Mouse (Mus musculus): ENCODE measurements around the gene Cib4.

Cib4 gene

DNA sequence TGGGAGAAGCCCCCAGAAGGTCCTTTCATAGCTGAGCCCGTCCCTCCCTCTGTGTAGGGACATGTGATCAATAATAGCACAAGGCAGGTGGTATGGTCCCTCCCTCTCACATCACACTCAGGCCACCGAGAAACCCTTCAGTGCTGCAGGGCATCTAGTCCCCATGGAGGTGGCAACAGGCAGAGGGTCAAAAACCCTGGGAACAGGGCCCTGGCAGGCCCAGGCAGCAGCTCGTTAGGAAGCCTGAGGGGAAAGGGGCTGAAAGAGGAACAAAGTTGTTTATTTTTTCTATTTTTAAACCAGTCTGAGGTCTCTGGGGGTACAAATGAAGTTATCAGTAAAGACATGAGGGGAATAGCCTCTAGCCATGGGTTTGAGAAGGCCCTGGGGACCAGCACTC is 21.4 kb downstream of the Cib4 start:
- in situ Hi-C loops (cut with MboI; ENCODE audit: low pct_unique_long_range_greater_than_20kb in 1 of 2, low sequenced_read_pairs in 2 of 2, unreplicated experiment in 1 of 2): no loop called here

DNA sequence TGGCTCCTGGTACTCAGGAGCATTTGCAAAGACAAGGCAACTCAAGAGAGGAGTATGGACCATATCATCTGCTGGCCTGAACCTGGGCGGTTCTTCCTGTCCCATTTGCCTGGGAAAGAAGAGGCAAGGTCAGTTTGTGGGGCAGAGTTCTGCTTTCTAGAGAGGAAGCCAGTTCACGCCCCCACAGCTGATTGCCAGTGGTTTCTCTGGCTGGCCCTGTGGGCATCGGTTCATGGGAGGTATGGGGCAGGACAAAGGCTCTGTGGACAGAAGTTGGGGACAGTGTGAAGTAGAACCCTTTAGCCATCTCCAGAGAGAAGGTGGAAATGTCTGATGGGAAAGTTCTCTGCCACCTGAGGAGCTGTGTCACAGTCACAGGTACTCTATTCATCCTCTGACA is 22.5 kb downstream of the Cib4 start:
- in situ Hi-C loops (cut with MboI; ENCODE audit: low pct_unique_long_range_greater_than_20kb in 1 of 2, low sequenced_read_pairs in 2 of 2, unreplicated experiment in 1 of 2): no loop called here

DNA sequence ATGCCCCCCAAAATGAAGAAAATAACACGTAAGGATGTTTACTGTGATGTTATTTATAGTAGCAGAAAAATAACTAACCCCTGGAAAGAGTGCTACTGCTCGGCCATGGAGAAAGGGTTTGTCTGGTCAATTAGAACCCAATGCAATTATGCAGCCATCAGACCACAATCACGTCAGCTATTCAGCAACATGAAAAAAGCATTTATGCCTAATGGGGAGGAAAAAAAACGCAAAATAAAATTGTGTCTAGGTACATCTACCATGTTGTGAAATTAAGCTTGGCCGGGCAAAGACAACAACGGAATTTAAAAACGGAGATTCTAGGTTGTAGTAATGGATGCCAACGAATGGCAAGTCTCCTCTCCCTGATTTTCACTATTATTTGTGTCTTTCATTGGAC is 23.2 kb downstream of the Cib4 start:
- in situ Hi-C loops (cut with MboI; ENCODE audit: low pct_unique_long_range_greater_than_20kb in 1 of 2, low sequenced_read_pairs in 2 of 2, unreplicated experiment in 1 of 2): no loop called here

- in situ Hi-C loops (cut with MboI; ENCODE audit: low pct_unique_long_range_greater_than_20kb in 1 of 2, low sequenced_read_pairs in 2 of 2, unreplicated experiment in 1 of 2): no loop called here
Observed at GRCm38 (mm10) chr5:30520214-30520732, 25.4 kb downstream of the Cib4 start.

DNA sequence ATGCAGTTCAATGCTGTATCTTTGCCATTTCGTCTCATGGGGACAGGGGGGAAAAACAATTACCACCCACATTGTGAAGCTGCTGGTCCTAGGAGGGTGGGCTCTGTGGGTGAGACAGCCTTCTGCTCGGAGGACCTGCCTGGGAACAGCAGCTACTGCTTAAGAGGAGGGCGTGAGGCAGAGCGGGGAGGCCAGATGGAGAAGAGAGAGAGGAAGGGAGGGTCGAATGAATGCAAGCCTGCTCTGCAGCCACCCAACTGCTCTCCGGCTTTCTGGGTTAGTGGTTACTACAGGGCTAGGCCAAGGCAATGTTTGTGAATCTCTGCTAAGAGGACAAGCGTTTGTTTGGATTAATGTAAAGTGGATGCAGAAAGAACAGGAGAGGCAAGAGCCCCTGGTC is 26.1 kb downstream of the Cib4 start:
- in situ Hi-C loops (cut with MboI; ENCODE audit: low pct_unique_long_range_greater_than_20kb in 1 of 2, low sequenced_read_pairs in 2 of 2, unreplicated experiment in 1 of 2): loop anchor here (5.0 kb wide), 1 partner anchor 118 kb away; no protein-coding TSS in a partner anchor

DNA sequence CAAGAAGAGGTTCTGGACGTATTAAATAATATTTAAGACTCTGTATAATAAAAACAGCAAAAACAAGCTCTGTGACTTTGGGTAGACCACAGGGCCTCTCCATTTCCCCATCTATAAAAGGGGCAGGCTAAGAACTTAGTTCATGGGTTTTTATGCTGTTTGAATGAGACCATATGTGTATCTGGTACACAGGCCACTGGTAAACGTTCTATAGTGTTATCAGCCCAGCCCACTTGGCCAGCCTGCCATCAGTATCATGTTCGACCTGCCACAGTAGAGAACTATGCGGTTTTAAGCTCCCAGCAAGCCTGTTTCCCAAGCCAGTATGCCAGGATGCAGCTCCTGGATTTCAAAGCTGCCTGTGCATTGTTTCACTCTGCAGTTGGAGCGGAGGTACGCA is 27.1 kb downstream of the Cib4 start:
- in situ Hi-C loops (cut with MboI; ENCODE audit: low pct_unique_long_range_greater_than_20kb in 1 of 2, low sequenced_read_pairs in 2 of 2, unreplicated experiment in 1 of 2): loop anchor here (5.0 kb wide), 1 partner anchor 119 kb away; no protein-coding TSS in a partner anchor

GRCm38 (mm10) chr5:30518108-30518507 is 27.5 kb downstream of the Cib4 start:
- in situ Hi-C loops (cut with MboI; ENCODE audit: low pct_unique_long_range_greater_than_20kb in 1 of 2, low sequenced_read_pairs in 2 of 2, unreplicated experiment in 1 of 2): loop anchor here (5.0 kb wide), 1 partner anchor 119 kb away; no protein-coding TSS in a partner anchor

DNA sequence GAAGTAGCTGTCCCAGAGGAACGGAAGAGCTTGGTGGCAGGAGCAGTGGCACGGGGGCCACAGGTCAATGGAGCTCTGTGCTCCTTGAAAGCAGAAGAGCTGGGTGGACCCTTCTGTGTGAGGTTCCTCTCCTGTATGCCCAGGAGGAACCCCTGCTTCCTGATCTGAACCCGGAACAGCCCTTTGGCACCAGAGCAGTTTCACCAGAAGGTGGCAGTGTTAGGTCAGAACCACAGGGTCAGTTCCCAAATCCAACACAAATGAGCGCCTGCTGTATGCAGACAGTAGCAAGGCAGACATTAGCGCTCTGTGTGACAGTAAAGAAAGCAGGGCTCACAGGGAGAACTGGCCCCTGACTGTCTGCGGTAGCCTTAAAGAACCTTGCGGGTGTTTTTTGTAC is 29.3 kb downstream of the Cib4 start:
- in situ Hi-C loops (cut with MboI; ENCODE audit: low pct_unique_long_range_greater_than_20kb in 1 of 2, low sequenced_read_pairs in 2 of 2, unreplicated experiment in 1 of 2): loop anchor here (5.0 kb wide), 1 partner anchor 121 kb away; no protein-coding TSS in a partner anchor

GRCm38 (mm10) chr5:30513111-30513510 is 32.5 kb downstream of the Cib4 start:
- in situ Hi-C loops (cut with MboI; ENCODE audit: low pct_unique_long_range_greater_than_20kb in 1 of 2, low sequenced_read_pairs in 2 of 2, unreplicated experiment in 1 of 2): no loop called here

DNA sequence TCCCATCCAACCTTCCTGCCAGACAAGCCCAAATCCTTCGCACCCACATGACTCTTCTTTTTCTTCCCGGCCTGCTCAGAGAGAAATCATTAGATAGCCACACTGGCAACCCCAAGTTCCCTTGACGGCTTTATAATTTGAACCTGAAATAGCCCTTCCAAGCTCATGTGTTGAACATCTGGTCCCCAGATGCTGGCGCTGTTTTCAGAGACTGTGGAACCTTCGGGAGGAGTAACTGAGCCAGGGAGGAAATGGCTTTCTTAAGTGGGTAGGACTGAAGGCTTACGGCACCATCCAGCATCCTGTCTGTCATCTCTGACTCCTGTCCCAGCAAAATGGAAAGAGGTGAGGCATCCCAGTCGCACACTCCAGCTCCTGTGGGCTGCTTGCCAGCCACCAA is 48.3 kb downstream of the Cib4 start:
- in situ Hi-C loops (cut with MboI; ENCODE audit: low pct_unique_long_range_greater_than_20kb in 1 of 2, low sequenced_read_pairs in 2 of 2, unreplicated experiment in 1 of 2): no loop called here

DNA sequence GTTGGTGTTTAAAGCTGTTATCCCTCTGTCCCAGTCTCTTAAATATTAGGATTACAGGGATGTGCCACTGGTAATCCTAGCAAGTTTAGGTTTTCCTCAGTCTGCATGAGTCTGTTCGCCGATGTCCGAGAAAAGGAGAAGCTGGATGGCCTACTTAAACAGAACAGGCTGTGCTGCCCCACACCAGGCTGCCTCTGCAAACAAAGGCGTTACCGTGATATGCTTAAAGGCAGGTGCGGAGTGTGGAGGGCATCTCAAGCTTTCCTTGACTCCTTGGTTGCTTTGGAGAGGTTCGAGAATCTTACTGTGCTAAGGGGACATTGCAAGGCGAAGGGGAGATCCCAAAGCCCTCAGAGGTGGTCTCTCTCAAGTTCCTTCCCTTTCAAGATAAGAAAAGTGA is 48.8 kb downstream of the Cib4 start:
- in situ Hi-C loops (cut with MboI; ENCODE audit: low pct_unique_long_range_greater_than_20kb in 1 of 2, low sequenced_read_pairs in 2 of 2, unreplicated experiment in 1 of 2): no loop called here

GRCm38 (mm10) chr5:30495288-30495687 is 50.3 kb downstream of the Cib4 start:
- in situ Hi-C loops (cut with MboI; ENCODE audit: low pct_unique_long_range_greater_than_20kb in 1 of 2, low sequenced_read_pairs in 2 of 2, unreplicated experiment in 1 of 2): no loop called here

GRCm38 (mm10) chr5:30494606-30495005 is 51.0 kb downstream of the Cib4 start:
- in situ Hi-C loops (cut with MboI; ENCODE audit: low pct_unique_long_range_greater_than_20kb in 1 of 2, low sequenced_read_pairs in 2 of 2, unreplicated experiment in 1 of 2): no loop called here

- in situ Hi-C loops (cut with MboI; ENCODE audit: low pct_unique_long_range_greater_than_20kb in 1 of 2, low sequenced_read_pairs in 2 of 2, unreplicated experiment in 1 of 2): no loop called here
Observed at GRCm38 (mm10) chr5:30493723-30494122, 51.9 kb downstream of the Cib4 start.

DNA sequence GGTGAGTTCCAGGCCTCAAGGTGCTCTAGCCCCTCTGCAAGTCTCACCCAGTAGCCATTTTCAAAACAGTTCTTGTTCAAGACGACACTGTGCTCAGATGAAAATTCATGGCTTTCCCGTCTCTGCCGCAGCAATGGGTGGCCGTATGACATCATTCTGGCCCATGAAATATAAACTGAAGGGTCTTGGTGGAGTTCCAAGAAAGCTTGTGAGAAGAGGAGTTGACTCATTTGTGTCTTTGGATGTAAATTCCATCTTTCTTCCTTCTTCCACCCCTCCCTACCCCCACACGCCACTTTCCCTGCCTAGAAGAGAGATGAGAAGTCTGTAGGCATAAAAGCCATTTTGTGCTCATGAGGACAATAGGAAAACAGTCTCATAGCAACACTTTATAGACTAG is 54.8 kb downstream of the Cib4 start:
- in situ Hi-C loops (cut with MboI; ENCODE audit: low pct_unique_long_range_greater_than_20kb in 1 of 2, low sequenced_read_pairs in 2 of 2, unreplicated experiment in 1 of 2): no loop called here

DNA sequence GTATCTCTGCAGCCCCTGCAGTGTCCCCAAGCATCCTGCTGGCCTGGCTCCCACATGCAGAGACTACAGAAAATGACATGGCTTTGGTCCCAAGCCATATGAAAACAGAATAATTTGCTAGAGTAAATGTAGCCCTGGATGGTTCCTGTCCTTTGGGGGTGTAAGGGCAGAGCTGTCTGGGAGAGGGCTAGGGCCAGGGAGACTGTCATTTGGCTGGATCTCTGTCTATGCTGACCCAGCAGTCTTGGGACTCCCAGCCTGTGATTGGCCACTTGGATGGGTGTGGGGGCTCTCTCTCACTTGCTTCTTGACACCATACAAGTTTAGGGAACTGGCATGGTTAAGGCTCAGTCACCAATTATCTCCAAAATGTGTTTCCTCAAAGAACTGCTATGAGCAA is 55.4 kb downstream of the Cib4 start:
- in situ Hi-C loops (cut with MboI; ENCODE audit: low pct_unique_long_range_greater_than_20kb in 1 of 2, low sequenced_read_pairs in 2 of 2, unreplicated experiment in 1 of 2): no loop called here

DNA sequence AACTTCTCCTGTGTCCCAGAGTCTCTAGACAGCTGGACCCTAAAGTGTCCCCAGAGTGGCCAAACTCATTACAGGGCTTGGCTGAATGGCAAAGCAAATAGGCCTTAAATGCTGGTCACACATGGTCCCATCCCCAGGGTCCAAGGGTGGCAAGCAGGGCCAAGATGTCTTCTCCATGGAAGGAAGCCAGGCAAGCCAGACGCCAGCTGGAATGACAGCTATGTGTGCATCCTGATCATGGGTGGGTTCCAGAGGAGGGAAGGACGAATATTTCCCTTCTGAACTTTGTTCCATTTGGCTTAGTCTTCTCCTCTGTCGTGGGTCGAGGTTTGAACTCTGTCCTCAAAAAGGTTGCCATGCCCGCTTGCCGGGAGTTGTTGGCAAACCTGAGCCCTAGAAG is 60.5 kb downstream of the Cib4 start:
- in situ Hi-C loops (cut with MboI; ENCODE audit: low pct_unique_long_range_greater_than_20kb in 1 of 2, low sequenced_read_pairs in 2 of 2, unreplicated experiment in 1 of 2): no loop called here

DNA sequence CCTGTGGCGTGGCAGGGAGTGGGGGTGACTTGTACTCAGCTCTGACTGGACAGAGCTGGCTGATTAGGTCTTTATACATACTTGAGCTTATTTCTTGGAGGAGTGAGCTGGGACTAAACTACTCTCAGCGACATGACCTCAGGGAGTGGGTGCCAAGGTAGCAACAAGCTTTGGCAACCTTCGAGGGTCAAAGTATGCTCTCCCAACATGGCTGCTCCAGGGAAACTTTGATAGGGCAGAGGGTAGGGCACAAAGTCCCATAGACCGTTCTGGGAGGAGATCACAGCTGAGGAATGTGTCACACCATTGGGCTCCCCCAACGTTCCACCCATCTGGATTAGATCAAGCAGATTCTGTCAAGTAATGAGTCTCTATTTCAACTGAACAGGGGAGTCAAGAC is 61.0 kb downstream of the Cib4 start:
- in situ Hi-C loops (cut with MboI; ENCODE audit: low pct_unique_long_range_greater_than_20kb in 1 of 2, low sequenced_read_pairs in 2 of 2, unreplicated experiment in 1 of 2): no loop called here

GRCm38 (mm10) chr5:30483533-30483932 is 62.1 kb downstream of the Cib4 start:
- in situ Hi-C loops (cut with MboI; ENCODE audit: low pct_unique_long_range_greater_than_20kb in 1 of 2, low sequenced_read_pairs in 2 of 2, unreplicated experiment in 1 of 2): no loop called here

GRCm38 (mm10) chr5:30482319-30482718 is 63.3 kb downstream of the Cib4 start:
- in situ Hi-C loops (cut with MboI; ENCODE audit: low pct_unique_long_range_greater_than_20kb in 1 of 2, low sequenced_read_pairs in 2 of 2, unreplicated experiment in 1 of 2): no loop called here

DNA sequence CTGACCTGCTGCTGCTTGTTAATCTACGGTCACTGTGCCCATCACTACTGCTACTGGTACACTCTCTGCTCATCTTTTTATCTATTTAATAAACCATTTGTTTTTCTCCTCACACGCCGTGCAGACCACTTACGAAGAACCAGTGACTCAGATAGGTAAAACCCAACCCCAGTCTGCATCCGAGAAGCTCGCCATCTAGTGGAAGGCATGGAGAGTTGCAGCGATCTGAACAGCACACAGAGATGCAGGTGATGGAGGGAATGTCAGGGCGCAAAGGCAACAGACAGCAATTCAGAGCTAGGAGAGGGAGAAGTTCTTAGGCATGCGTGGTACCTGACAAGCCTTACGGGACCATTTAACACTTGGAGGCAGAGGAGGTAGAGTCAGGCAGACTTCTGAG is 69.1 kb downstream of the Cib4 start:
- in situ Hi-C loops (cut with MboI; ENCODE audit: low pct_unique_long_range_greater_than_20kb in 1 of 2, low sequenced_read_pairs in 2 of 2, unreplicated experiment in 1 of 2): no loop called here

Data from mouse embryonic stem cell (cell line).